Mouse (Mus musculus): ENCODE results near the gene Allc. TPM values are rescaled to one million over a fixed set of nuclear protein-coding genes. Genes with fewer than 3 reads are reported as not detected.

Allc gene
- polyA plus RNA-seq, 1 experiment from 2014 or later, result not detected

- WGBS, result 53% methylated on average over 17 of the region's 17 CpGs
- no peaks in the 10 kb centered on the region for H3K27me3 ChIP-seq
- H3K27ac ChIP-seq, result peak overlapping the region; percentile 62
- H3K4me2 ChIP-seq, result peak overlapping the region; percentile 21
- no peaks in the 10 kb centered on the region for H3K9me3 ChIP-seq
- no peak overlapping the region for H3K4me3 ChIP-seq (replicated peaks)
- peaks cover 15% of the 10 kb centered on the region for H3K4me1 ChIP-seq
- no peak overlapping the region for H3K9ac ChIP-seq
- H3K36me3 ChIP-seq (replicated peaks), result no peaks in the 10 kb centered on the region
- peak; percentile 61 for ATAC-seq (ENCODE audit: low FRiP score)
These were observed 25.4 kb upstream of the Allc start for GRCm38 (mm10) chr12:28607546-28608305.

- no peaks in the 10 kb centered on the region for H3K36me3 ChIP-seq (replicated peaks)
- no peak for ATAC-seq (ENCODE audit: low FRiP score)
- no peak overlapping the region for H3K9ac ChIP-seq
- no peak overlapping the region for H3K27ac ChIP-seq
- no peak overlapping the region for H3K4me3 ChIP-seq (replicated peaks)
- 61% methylated on average over 1 of the region's 1 CpGs for WGBS
- H3K27me3 ChIP-seq, result no peaks in the 10 kb centered on the region; the same call in 1 of the 2 replicates
- H3K4me2 ChIP-seq, result no peak overlapping the region
- H3K4me1 ChIP-seq, result peaks cover 18% of the 10 kb centered on the region
- no peaks in the 10 kb centered on the region for H3K9me3 ChIP-seq
These were observed 21.2 kb upstream of the Allc start for GRCm38 (mm10) chr12:28603494-28603893.

GRCm38 (mm10) chr12:28602259-28602658 is 19.9 kb upstream of the Allc start:
- 22% methylated on average over 4 of the region's 4 CpGs for WGBS
- H3K4me3 ChIP-seq (replicated peaks), result no peak overlapping the region
- no peak overlapping the region for H3K9ac ChIP-seq
- no peaks in the 10 kb centered on the region for H3K36me3 ChIP-seq (replicated peaks)
- H3K4me1 ChIP-seq, result peaks cover 7% of the 10 kb centered on the region
- H3K27ac ChIP-seq, result no peak overlapping the region
- no peaks in the 10 kb centered on the region; the same call in 1 of the 2 replicates for H3K27me3 ChIP-seq
- no peaks in the 10 kb centered on the region for H3K9me3 ChIP-seq
- H3K4me2 ChIP-seq, result no peak overlapping the region
- no peak for ATAC-seq (ENCODE audit: low FRiP score)

- no peak overlapping the region for H3K27ac ChIP-seq
- no peak overlapping the region for H3K4me2 ChIP-seq
- H3K36me3 ChIP-seq (replicated peaks), result no peaks in the 10 kb centered on the region
- no peaks in the 10 kb centered on the region; the same call in 1 of the 2 replicates for H3K27me3 ChIP-seq
- no peak overlapping the region for H3K4me3 ChIP-seq (replicated peaks)
- no peak for ATAC-seq (ENCODE audit: low FRiP score)
- H3K9me3 ChIP-seq, result no peaks in the 10 kb centered on the region
- H3K4me1 ChIP-seq, result peaks cover 8% of the 10 kb centered on the region
- H3K9ac ChIP-seq, result no peak overlapping the region
- WGBS, result 71% methylated on average over 2 of the region's 2 CpGs
These were observed 16.2 kb upstream of the Allc start for GRCm38 (mm10) chr12:28598526-28598991.

GRCm38 (mm10) chr12:28598110-28598509 is 15.8 kb upstream of the Allc start:
- Histone ChIP-seq H3K36me3 (replicated peaks) (no peaks in the 10 kb centered on the region), H3K9me3 (no peaks in the 10 kb centered on the region), H3K9ac (no peak overlapping the region), H3K4me1 (peaks cover 8% of the 10 kb centered on the region), H3K4me3 (replicated peaks) (no peak overlapping the region), H3K27me3 (no peaks in the 10 kb centered on the region; the same call in 1 of the 2 replicates), H3K27ac (no peak overlapping the region), H3K4me2 (no peak overlapping the region)
- 72% methylated on average over 3 of the region's 3 CpGs for WGBS
- no peak for ATAC-seq (ENCODE audit: low FRiP score)

- Histone ChIP-seq H3K9ac (no peak overlapping the region), H3K4me3 (replicated peaks) (no peak overlapping the region), H3K9me3 (no peaks in the 10 kb centered on the region), H3K27me3 (no peaks in the 10 kb centered on the region; the same call in 1 of the 2 replicates), H3K27ac (no peak overlapping the region), H3K36me3 (replicated peaks) (no peaks in the 10 kb centered on the region), H3K4me2 (no peak overlapping the region), H3K4me1 (peaks cover 8% of the 10 kb centered on the region)
- ATAC-seq (ENCODE audit: low FRiP score), result no peak
- WGBS, result 91% methylated on average over 9 of the region's 9 CpGs
These were observed 15.4 kb upstream of the Allc start for GRCm38 (mm10) chr12:28597699-28598098.

- no peak for ATAC-seq (ENCODE audit: low FRiP score)
These were observed 14.5 kb upstream of the Allc start for GRCm38 (mm10) chr12:28596851-28597250.

GRCm38 (mm10) chr12:28590428-28590827 is 8.1 kb upstream of the Allc start:
- peaks cover 19% of the 10 kb centered on the region for H3K4me1 ChIP-seq
- no peak overlapping the region for H3K4me3 ChIP-seq (replicated peaks)
- H3K9ac ChIP-seq, result no peak overlapping the region
- ATAC-seq (ENCODE audit: low FRiP score), result no peak
- H3K27me3 ChIP-seq, result peaks cover 30% of the 10 kb centered on the region
- H3K36me3 ChIP-seq (replicated peaks), result no peaks in the 10 kb centered on the region
- no peak overlapping the region for H3K27ac ChIP-seq
- H3K4me2 ChIP-seq, result no peak overlapping the region
- 59% methylated on average over 13 of the region's 13 CpGs for WGBS
- no peaks in the 10 kb centered on the region for H3K9me3 ChIP-seq

More at GRCm38 (mm10) chr12:28596851-28597250, 14.5 kb upstream of the Allc start:
- Histone ChIP-seq H3K27me3 (no peaks in the 10 kb centered on the region; the same call in 1 of the 2 replicates), H3K4me1 (peaks cover 5% of the 10 kb centered on the region; the same call in 1 of the 2 replicates), H3K36me3 (replicated peaks) (no peaks in the 10 kb centered on the region), H3K27ac (no peak overlapping the region), H3K9me3 (no peaks in the 10 kb centered on the region), H3K4me3 (replicated peaks) (no peak overlapping the region), H3K9ac (no peak overlapping the region), H3K4me2 (no peak overlapping the region)

- peak overlapping the region; percentile 42; the same call in 1 of the 2 replicates for H3K27ac ChIP-seq
- no peaks in the 10 kb centered on the region for H3K9me3 ChIP-seq
- ATAC-seq (ENCODE audit: low FRiP score), result peak; percentile 88
- 9% methylated on average over 23 of the region's 24 CpGs for WGBS
- peak overlapping the region; percentile 58 for H3K9ac ChIP-seq
- H3K4me3 ChIP-seq (replicated peaks), result peak overlapping the region; percentile 45
- no peaks in the 10 kb centered on the region for H3K36me3 ChIP-seq (replicated peaks)
- H3K27me3 ChIP-seq, result peaks cover 30% of the 10 kb centered on the region
- H3K4me2 ChIP-seq, result peak overlapping the region; percentile 75
- peaks cover 19% of the 10 kb centered on the region for H3K4me1 ChIP-seq
These were observed 7.0 kb upstream of the Allc start for GRCm38 (mm10) chr12:28589090-28589868.

GRCm38 (mm10) chr12:28587949-28588348 is 5.6 kb upstream of the Allc start:
- Histone ChIP-seq H3K27me3 (peaks cover 30% of the 10 kb centered on the region), H3K4me2 (no peak overlapping the region), H3K36me3 (replicated peaks) (no peaks in the 10 kb centered on the region), H3K9ac (no peak overlapping the region), H3K4me1 (peaks cover 19% of the 10 kb centered on the region), H3K9me3 (no peaks in the 10 kb centered on the region), H3K4me3 (replicated peaks) (no peak overlapping the region), H3K27ac (no peak overlapping the region)
- WGBS, result 79% methylated on average over 6 of the region's 6 CpGs
- no peak for ATAC-seq (ENCODE audit: low FRiP score)

- H3K36me3 ChIP-seq (replicated peaks), result no peaks in the 10 kb centered on the region
- H3K9ac ChIP-seq, result no peak overlapping the region
- no peak overlapping the region for H3K27ac ChIP-seq
- H3K4me1 ChIP-seq, result peaks cover 7% of the 10 kb centered on the region; the same call in 1 of the 2 replicates
- H3K4me2 ChIP-seq, result no peak overlapping the region
- 65% methylated on average over 3 of the region's 3 CpGs for WGBS
- H3K4me3 ChIP-seq (replicated peaks), result no peak overlapping the region
- H3K9me3 ChIP-seq, result no peaks in the 10 kb centered on the region
- ATAC-seq (ENCODE audit: low FRiP score), result no peak
- peaks cover 10% of the 10 kb centered on the region; the same call in 1 of the 2 replicates for H3K27me3 ChIP-seq
These were observed 1.7 kb upstream of the Allc start for GRCm38 (mm10) chr12:28584036-28584435.

- ATAC-seq (ENCODE audit: low FRiP score), result no peak
These were observed 3.2 kb downstream of the Allc start for GRCm38 (mm10) chr12:28579132-28579531.

More at GRCm38 (mm10) chr12:28579132-28579531, 3.2 kb downstream of the Allc start:
- H3K4me3 ChIP-seq (replicated peaks), result no peak overlapping the region
- H3K4me1 ChIP-seq, result no peaks in the 10 kb centered on the region
- H3K27ac ChIP-seq, result no peak overlapping the region
- H3K9ac ChIP-seq, result no peak overlapping the region
- no peak overlapping the region for H3K4me2 ChIP-seq
- no peaks in the 10 kb centered on the region for H3K9me3 ChIP-seq
- H3K27me3 ChIP-seq, result no peaks in the 10 kb centered on the region
- no peaks in the 10 kb centered on the region for H3K36me3 ChIP-seq (replicated peaks)
- WGBS, result 34% methylated on average over 4 of the region's 4 CpGs

Data from forebrain, embryonic 12.5 days (tissue).